Mouse (Mus musculus) embryonic fibroblast, embryonic 13.5 days (primary cell): ENCODE results near the gene Sigmar1.

Source experiments
- CTCF ChIP-seq: IDR thresholded peaks from 2 replicates; pipeline ENCODE4 v1.5.1; 2011; ENCODE audit warnings: mild to moderate bottlenecking, control low read depth, low read length, moderate library complexity, borderline replicate concordance; ENCODE audit not compliant: insufficient read depth
- POLR2A ChIP-seq: IDR thresholded peaks from 2 replicates; pipeline ENCODE4 v1.6.1; 2011; ENCODE audit warnings: low read depth, mild to moderate bottlenecking, control low read depth, low read length, moderate library complexity

DNA sequence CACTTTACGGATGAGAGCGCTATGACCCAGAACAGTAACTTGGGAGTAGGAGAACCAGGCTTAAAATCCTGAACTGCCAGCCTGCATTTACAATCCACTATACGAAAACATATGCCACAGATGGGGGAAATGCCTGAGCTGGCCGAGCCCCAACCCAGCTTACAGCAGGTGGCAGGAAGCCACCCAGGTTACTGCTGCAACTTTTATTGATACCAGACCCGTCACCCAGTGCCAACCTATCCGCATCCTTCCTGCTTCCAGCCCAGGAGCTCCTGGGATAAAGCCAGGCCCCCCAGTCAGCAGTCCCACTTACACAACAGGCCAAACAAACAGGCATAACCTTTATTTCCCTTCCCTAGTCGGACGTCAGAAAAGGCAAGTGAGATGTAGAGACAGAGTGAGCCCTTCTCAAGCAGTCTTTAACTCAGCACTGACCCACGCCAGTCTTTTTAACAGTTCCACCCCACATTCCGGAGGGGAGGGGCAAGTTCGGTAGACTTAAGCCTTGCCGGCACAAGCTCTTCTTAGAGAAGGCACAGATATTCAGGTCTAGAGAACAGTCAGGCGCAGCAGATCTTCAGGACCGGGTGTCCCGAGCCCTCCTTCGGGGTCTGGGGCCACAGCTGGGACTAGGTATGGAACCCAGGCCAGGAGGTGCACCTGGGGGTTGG lies 44.1 kb downstream of the Sigmar1 start:
- TF ChIP-seq CTCF (no peak), POLR2A (no peak)
